Mouse (Mus musculus) induced T-regulatory cell, adult 2 months (primary cell): ENCODE data around the gene Ctf2.

Experiments used
- DNase-seq: peaks from one replicate; pipeline ENCODE4 v3.0.0-alpha.2; 2012; ENCODE audit warnings: low read depth

Ctf2 gene

DNA sequence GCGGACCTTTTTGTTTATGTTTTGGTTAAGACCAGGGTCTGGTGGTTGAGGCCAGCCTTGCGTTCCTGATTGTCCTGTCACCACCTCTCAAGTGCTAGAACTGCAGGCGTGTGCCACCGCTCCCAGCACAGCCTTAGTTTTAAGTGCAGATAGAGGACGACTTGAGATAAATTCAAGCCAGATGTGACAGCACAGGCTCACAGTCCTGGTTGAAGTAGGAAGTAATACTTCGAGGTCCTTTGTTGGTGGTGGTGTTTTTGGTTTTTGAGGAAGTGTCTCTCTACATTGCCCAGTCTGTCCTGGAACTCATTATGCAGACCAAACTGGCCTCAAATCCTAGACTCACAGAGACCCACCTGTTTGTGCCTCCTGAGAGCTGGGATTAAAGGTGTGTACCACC, 27.8 kb upstream of the Ctf2 start:
- DNase-seq, result no peak

DNA sequence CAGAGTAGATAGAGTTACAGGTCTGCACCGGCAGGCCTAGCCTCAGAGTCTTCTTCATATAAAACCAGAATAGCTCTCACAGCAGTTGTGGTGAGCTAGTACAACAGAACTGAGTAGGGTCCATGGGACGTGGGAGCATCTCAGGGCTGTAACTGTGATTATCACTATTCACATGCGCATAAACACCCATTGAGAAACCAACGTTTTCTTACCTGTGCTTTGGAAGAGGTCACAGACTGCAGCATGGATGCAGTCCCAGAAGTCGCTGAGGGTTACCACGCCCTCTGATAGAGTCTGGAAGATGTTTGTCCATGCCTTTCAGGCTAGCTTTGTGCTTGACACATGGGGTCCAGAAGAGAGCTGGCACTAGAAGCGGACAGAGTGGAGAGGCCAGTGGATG, 21.8 kb upstream of the Ctf2 start:
- no peak for DNase-seq

DNA sequence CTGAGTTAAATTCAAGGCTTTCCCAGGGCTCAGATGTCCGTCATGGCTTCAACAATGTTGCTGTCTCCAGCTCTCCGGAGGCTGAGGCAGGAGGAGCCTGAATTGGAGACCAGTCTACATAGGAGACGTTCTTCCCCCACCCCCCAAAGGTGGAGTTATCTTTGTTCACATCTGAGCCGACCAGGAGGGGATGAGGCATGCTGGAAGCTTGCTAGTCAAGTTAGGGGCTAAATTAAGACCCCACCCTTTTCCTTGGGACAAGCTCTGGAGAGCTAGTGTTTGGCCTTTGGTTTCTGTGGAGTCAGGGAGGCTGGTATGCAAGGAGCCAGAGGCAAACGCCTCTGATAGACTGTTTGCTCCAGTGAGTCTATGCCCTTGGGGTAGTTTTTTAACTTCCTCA, 21.2 kb upstream of the Ctf2 start:
- DNase-seq, result no peak

DNA sequence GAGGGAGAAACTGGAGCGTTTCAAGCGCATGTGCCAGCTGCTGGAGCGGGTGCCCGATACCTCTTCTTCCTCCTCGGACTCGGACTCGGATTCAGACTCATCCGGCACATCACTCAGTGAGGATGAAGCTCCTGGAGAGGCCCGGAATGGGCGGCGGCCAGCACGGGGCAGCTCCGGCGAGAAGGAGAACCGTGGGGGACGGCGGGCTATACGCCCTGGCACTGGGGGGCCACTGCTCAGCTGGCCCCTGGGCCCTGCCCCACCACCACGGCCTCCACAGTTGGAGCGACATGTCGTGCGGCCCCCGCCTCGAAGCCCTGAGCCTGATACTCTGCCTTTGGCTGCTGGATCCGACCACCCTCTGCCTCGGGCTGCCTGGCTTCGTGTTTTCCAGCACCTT, 20.1 kb upstream of the Ctf2 start:
- DNase-seq, result no peak

DNA sequence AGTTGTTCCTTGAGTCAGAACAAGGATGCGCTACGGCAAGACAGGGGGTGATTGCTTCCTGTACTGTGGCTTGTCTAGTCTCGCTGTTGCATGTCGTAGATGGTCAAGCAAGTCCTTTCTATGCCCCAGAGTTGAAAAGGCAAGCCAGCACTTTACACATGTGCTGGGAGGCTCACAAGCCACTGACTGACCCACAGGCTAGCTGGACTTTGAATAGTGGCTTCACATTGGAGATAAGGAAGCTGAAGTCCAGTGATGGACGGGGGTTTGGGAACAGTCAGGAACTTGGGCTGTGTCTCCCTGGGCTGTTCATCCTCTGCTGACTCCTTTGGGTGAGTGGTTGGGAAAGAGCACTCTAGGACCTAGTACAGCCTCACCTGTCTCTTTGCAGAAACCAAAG, 19.7 kb upstream of the Ctf2 start:
- no peak for DNase-seq

DNA sequence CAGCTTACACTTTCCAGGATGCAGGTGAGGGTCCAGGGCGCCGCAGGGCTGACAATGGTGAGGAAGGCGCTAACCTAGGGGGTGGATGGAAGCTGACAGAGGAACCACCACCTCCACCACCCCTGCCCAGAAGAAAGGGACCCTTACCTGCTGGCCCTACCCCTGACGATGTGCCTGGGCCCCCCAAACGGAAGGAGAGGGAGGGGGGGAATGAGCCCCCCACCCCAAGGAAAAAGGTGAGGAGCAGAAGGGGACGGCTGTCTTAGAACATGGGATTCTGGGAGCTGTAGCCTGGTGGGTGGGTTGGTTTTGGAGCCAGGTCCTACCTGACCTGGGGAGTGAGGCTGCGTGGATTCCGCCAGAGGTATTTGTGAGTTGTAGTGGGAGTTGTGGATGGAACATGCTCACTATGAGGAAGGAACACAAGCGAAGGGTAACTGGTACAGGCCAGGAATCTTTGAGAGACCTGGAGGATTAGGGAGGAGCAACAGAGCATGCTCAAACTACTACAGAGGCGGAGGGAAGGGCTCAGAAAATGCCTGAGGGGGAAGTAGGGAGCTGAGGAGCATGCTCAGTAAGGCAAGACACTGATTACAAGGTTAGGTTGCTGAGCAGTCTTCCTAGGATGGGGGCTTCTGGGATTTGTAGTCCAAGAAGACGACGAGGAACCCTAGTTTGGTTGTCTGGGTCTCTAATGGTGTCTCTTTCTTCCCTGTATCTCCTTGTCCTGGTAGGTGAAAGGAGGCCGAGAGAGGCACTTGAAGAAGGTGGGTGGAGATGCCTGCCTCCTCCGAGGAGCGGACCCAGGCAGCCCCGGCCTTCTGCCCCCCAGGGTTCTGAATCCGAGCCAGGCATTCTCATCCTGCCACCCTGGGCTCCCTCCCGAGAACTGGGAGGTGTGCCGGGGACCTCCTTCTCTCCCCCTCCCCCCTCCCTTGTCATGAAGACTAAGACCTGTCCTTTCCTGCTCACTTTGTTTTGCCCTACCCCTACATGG, 18.5 kb upstream of the Ctf2 start:
- DNase-seq, result no peak

DNA sequence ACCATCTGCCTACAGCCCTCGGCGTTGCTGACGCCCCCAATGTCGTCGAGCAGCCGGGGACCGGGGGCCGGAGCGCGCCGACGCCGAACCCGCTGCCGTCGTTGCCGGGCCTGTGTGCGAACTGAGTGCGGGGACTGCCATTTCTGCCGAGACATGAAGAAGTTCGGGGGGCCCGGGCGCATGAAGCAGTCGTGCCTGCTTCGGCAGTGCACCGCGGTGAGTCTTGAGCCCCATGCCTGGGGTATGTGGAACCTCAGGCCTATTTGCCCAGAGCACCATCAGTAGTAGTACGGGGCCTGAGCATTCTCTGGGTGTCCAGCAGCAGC, 16.2 kb upstream of the Ctf2 start:
- no peak for DNase-seq

DNA sequence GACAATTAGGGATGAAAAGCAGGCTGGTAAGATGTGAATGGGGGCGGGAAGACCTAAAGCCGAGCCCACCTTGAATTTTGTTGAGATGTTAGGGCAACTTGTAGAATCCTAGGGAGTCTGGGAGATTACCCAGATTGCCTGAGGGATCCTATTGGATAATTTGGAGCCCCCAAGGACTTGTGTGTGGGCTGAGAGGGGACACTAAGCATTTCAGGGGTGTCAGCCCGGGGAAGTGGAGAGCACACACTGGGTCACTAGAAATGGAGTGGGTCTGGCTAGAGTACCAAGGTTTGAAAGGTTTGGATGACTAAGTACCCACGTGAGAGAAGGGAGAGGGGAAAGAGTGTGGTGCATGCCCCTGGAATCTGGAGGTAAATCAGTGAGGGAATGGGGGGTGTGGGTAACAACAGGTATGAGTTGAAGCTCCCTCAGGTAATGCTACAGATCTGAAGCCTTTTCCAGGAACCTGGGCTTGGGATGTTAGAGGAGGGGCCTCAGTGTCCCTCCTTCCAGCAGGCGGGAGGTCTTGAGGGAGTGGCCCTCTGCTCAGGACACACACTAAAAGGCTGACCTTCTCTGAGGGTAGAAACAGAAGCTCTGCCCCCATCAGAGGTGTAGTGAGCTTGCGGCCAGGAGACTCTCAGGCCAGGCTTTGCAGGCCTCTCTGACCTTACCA, 15.7 kb upstream of the Ctf2 start:
- peak; percentile 8 for DNase-seq

DNA sequence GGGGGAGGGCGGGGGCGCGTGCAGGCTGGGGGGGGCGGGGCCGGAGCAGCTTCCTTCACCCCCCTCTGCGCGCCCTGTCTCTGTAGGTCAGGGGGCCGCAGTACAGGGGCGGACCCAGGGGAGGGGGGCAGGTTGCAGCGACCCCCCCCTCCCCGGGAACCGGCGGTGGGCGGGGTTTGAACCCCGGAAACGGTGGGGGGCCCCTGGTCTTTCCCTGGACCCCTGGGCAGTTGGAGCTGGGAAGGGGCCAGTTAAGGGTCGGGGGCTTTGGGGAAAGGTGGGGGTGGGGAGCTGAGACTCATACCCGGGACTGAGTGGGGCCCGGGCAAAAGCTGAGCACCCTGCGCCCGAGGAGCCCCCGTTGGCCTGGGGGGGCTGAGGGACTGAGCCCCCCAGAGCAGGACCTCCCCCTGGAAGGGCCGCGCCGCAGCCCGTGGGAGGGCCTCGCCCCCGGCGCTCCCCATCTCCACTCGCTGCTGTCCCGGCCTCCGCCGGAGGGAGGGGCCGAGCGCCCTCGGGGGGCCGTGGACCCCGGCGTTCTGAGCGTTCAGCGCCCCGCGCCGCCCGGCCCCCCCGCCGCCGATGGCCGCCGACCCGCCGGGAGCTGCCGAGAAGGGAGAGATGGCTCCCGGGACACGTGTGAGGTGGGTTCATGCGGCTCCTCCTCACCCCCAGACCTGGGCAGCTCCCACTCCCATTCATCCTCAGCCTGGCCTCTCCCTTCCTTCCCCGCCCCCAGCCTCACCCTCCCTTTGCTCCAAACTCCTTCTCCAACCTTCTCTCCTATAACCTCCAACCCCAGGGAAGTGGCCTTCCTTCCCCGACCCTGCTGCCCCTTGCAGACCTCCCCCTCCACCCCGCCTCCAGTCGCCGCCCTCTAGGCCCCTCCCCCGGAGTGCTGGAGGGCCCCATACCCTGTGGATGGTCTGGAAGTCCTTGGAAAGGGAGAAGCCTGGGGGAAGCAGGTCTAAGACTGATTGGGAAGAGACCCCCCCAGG, 14.8 kb upstream of the Ctf2 start:
- DNase-seq, result peak; percentile 32

DNA sequence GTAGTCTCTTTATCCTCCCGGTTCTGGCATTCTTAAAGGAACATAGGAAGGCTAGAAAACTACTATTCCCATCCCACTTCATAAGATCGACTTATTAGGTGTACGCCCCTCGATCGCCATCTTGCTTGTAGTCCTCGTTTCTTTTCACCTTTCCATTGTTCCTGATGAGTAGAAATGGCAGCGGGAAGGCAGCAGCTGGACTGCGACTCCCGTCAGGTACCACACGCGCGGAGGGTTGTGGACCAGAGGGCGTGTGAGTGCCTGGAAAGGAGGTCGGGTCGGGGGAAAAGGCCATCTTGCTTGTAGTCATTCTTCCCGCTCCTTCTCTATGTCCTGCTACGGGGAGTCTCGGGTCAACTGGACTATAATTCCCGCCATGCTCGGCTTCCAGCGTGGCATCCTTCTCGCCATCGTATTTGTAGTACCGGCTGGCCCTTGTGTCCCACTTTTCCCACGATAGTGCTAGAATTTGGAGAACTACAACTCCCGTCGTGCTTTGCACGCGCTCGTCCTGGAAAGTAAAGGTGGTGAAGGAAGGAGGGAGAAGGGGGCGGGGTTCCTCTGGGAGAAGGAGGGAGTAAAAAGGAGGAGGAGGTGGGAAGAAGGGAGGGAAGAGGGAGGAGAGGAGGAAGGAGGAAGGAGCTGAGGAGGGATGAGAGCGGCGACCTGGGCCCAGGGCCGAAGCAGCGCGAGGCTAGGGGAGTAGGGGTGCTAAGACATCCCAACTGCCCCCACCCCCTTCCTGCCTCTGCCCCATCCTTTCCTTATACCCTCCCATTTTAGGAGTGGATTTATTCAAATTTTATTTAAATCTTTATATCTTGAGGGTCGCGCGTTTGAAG, 13.9 kb upstream of the Ctf2 start:
- peak; percentile 85 for DNase-seq

DNA sequence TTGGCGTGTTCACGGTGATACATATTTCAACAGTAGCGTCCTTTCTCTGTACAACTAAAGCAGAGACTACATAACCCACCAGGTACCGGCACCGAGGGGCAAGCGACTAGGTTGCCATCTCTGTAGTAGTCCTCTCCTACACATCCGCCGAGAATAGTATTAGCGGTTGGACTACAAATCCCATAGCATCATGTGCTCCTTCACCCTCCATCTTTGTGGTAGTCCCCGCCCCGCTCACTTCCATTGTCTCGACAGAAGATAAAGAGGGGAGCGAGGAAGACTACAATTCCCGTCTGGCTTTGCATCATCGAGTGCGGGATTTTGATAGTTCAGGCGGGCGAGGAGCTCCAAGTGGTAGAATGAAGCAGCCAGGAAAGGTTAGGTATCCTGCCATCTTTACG, 13.3 kb upstream of the Ctf2 start:
- DNase-seq, result peak; percentile 95

DNA sequence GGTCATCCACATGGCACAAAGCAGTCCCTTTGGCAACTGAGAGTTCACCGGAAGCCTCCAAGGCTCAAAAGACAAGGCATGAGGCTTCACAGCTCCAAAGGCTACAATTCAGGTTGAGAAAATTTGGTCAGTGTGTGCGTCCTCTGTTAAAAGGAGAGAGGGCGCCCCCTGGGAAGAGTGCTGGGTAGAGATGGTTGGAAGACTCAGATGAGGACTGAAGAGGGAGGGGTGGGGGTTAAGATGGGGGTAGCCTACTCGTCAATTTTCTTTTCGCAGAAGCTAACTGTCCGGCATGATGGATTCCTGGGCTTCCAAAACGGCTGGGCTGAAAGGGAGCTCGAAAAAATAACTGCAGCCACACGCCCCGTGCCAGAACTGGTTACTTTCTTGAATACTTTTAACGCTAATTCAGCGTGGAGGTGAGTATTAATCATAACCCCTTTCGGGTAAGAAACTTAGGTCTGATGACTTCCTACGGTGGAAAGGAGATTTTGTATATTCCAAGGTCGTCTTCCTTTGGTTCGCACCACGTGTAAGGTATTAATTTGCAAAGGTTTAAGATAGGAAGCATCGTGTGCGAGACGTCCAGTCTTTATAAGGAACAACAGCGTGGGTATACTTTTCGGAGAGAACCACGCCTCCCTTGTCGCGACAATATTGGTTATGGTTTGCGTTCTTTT, 12.5 kb upstream of the Ctf2 start, which contains the start of gene Fbxl19:
TSS of gene Fbxl19 (plus strand) at position 178 of the 680 bp plus-strand sequence.
- peak; percentile 77 for DNase-seq

DNA sequence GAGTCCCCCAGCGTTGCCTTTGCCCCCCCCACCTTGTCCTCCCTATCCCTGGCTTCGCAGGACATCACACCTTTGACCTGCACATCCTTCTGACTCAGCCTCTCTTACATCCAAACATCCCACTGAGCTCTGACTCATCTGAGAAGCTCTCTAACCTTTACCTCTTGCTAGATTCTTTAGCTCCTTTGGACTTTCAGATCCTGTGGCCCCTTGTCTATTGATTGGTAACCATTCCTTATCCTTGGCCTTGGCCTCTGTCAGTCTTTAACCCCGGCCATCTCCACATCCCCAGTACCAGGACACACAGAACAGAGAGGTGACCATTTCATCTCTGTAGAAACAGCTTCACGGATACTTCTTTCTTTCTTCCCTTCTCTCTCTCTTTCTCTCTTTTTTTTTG, 1.8 kb downstream of the Ctf2 start:
- no peak for DNase-seq

DNA sequence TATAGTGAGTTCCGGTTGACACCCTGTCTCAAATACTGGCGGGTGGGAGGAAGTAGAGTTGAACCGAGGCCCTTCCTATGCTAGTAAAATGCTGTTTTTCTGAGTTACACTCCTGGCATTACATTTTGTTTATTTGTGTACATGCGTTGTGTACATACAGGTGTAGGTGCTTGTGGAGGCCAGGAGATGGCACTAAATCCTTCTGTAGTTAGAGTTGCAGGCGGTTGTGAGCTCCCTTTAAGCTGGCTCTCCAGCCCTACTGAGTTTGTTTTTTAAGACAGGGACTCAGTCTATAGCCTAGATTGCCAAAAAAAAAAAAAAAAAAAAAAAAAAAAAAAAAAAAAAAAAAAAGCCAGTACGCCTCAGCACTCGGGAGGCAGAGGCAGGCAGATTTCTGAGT, 4.1 kb downstream of the Ctf2 start:
- DNase-seq, result no peak

DNA sequence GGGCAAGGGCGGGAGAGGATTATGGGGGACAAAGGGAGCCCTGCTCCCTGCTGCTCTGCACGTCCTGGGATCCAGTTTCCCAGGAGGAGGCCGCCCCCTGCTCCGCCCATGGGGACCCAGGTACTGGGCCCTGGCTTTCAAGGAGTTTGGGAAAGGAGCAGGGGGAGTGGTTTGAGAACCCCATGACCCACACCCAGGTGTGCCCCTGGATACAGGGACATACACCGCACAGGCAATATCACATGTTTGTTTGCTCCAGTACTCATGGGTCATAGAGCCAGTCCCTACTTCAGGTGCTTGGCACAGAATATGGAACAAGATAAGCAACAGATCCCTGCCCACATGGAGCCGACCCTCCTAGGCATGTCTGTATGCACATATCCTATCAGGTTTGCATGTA, 6.0 kb downstream of the Ctf2 start:
- DNase-seq, result no peak

DNA sequence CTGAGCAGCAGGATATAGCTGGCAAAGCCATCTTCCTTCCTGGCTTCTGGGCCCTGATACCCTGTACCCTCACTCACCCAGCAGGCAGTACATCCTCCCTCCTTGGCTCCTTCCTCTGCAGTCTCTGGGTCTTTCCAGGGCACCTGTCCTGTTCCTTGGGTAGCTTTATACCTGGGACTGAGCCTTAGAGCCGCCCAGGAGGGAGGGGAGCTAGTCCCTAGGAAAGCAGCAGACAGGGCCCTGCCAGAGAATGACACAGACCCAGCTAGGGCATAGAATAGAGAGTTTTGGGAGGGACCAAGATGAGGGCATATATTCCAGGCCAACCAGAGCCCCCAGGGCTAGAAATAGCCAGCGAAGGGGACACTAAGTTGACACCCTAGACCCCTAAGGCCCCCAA, 6.5 kb downstream of the Ctf2 start:
- DNase-seq, result no peak

DNA sequence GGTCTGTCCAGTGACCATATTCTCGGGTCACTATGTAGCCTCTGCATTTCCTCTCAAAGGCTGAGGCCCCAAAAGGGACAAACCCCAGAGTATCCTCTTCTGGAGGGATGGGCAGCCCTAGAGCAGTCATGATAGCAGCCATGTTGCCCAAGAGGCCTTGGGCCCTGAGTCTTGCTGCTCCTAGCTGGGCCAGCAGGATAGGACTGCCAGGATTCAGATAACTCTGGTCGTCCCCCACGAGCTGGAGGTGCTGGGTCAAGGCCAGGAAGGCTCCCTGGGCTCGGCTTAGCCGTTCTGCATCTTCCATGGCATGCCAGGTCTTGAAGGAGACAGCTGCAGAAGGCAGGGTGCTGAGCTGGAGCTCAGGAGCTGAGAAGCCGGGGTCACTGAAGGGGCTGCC, 12.7 kb downstream of the Ctf2 start:
- DNase-seq, result no peak

DNA sequence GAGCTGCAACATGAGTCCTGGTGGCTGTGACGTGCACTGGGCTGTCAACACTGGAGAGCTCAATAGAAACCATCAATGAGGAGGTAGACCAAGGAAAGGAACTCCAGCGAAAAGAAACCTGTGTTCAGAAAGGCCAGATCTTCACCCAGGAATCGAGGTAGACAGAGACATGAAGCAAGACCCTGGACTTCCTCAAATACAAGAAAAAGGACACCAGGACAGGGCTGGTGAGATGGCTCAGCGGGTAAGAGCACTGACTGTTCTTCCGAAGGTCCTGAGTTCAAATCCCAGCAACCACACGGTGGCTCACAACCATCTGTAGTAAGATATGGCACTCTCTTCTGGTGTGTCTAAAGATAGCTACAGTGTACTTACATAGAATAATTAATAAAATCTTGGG, 13.6 kb downstream of the Ctf2 start:
- DNase-seq, result no peak

DNA sequence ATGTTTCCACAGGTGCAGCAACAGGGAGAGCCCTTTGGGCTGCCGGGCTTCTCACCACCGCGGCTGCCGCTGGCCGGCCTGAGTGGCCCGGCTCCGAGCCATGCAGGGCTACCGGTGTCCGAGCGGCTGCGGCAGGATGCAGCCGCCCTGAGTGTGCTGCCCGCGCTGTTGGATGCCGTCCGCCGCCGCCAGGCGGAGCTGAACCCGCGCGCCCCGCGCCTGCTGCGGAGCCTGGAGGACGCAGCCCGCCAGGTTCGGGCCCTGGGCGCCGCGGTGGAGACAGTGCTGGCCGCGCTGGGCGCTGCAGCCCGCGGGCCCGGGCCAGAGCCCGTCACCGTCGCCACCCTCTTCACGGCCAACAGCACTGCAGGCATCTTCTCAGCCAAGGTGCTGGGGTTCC, 15.0 kb downstream of the Ctf2 start:
- DNase-seq, result peak; percentile 61

DNA sequence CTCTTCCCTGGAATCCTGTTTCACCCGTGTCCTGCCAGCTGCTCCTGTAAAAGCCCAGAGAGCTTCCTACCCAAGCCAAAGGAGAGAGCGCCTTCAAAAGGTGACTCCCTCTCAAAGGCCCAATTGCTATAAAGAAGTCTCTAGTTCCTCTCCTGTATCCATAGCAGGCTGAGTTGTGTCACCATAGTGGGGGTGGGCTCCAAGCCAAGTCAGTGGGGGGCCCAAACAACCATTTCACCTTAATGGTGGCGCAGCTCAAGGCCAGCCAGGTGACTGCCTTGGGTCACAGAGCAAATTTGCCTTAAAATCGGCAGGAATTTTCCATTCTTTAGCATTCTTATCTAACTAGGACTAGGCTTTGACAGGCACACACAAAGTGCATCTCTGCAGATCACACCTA, 17.1 kb downstream of the Ctf2 start:
- DNase-seq, result no peak
